Mouse (Mus musculus) stomach, postnatal 0 days (tissue): ENCODE measurements around the gene Id2.
A peak's percentile ranks its signal among the peaks of the same experiment; 100 is the strongest.

Experiments
- CTCF ChIP-seq: IDR thresholded peaks from 2 replicates; pipeline ENCODE4 v1.5.1; 2016; ENCODE audit warnings: antibody characterized with exemption, low read depth, mild to moderate bottlenecking, moderate library complexity
- EP300 ChIP-seq: optimal IDR thresholded peaks from 2 replicates; pipeline ENCODE3; 2016; ENCODE audit warnings: antibody characterized with exemption

GRCm38 (mm10) chr12:25099313-25099562 is 2.3 kb upstream of the Id2 start:
- no peak for TF ChIP-seq CTCF
- peak; percentile 27 for TF ChIP-seq EP300
